Comparison of ENCODE assay signal across 9 mouse cellular contexts in the genomic region with DNA sequence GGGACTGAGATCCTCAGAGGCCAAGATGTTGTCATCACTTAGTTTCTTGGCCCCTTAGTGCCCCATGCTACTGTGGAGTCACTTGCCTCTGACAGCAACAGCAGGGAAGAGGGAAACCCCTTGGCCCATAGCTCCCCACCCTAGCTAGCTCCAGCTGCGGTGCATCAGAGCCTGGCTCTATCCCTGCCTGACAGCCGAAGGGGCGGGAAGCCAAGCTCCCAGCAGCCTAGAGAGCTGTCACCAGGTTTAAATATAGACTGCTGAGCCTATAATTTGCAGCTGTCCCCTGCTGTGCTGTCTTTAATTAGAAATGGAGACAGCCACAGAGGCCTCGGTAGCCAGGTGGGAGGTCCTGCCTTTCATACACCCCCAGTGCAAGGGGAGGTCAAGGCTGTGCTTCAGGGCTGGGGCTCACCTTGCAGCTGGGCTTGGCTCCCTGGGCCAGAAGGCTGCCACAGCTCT. TPM values are rescaled to one million over a fixed set of nuclear protein-coding genes. Genes with fewer than 3 reads are reported as not detected.
DNase-seq lines count a peak whose midpoint lies in the region; ATAC-seq and TF ChIP-seq lines count a peak whose summit lies in the region.
"Had no signal": no experiment of that assay in that cellular context is flagged by ENCODE, and none has a peak within 500 bp of the region (broad histone marks: within the 10 kb centered on the region; RNA-seq: fewer than 3 reads in every experiment).

No protein-coding gene starts in this region.

- no peak overlapping the region for H3K4me2 ChIP-seq in hindbrain, postnatal 0 days (ENCODE audit: low read depth, low read length)
- no peak overlapping the region for H3K4me2 ChIP-seq in limb, embryonic 11.5 days (ENCODE audit: low read depth, severe bottlenecking)
- H3K4me2 ChIP-seq in neural tube, embryonic 14.5 days (ENCODE audit: low read depth, low read length): no peak overlapping the region

- peaks cover 6% of the 10 kb centered on the region; the same call in 1 of the 2 replicates for H3K4me1 ChIP-seq in hindbrain, postnatal 0 days (ENCODE audit: insufficient read depth, low read length)
- peaks cover 16% of the 10 kb centered on the region for H3K4me1 ChIP-seq in limb, embryonic 11.5 days (ENCODE audit: control insufficient read depth, insufficient read depth, low read length)
- H3K4me1 ChIP-seq in neural tube, embryonic 14.5 days (ENCODE audit: control insufficient read depth, insufficient read depth, low read length): peaks cover 29% of the 10 kb centered on the region
- H3K4me1 ChIP-seq: megakaryocyte, embryonic 14.5 days had no signal

- H3K9ac ChIP-seq in hindbrain, postnatal 0 days (replicated peaks; ENCODE audit: low read length): no peak overlapping the region
- no peak overlapping the region for H3K9ac ChIP-seq in limb, embryonic 11.5 days (ENCODE audit: low read length)
- H3K9ac ChIP-seq in neural tube, embryonic 14.5 days (replicated peaks; ENCODE audit: low read depth, low read length): no peak overlapping the region

- no peak overlapping the region for H3K4me3 ChIP-seq in hindbrain, postnatal 0 days (ENCODE audit: low read length)
- no peak overlapping the region for H3K4me3 ChIP-seq in limb, embryonic 11.5 days (ENCODE audit: low read depth, low read length)
- H3K4me3 ChIP-seq in neural tube, embryonic 14.5 days (ENCODE audit: low read depth, low read length): no peak overlapping the region
- H3K4me3 ChIP-seq: megakaryocyte, embryonic 14.5 days had no signal

- 7% methylated on average over 4 of the region's 4 CpGs for WGBS in hindbrain, postnatal 0 days
- WGBS in limb, embryonic 11.5 days: 4% methylated on average over 4 of the region's 4 CpGs
- 2% methylated on average over 4 of the region's 4 CpGs for WGBS in neural tube, embryonic 14.5 days

- no peak for TF ChIP-seq CTCF in hindbrain, postnatal 0 days (IDR thresholded peaks at IDR 0.05; ENCODE audit: low read depth)

- peaks cover 20% of the 10 kb centered on the region; the same call in 1 of the 2 replicates for H3K36me3 ChIP-seq in hindbrain, postnatal 0 days (ENCODE audit: insufficient read depth, low read length)
- H3K36me3 ChIP-seq in limb, embryonic 11.5 days (ENCODE audit: control insufficient read depth, insufficient read depth, low read length): no peaks in the 10 kb centered on the region
- H3K36me3 ChIP-seq in neural tube, embryonic 14.5 days (ENCODE audit: control insufficient read depth, insufficient read depth, low read length): no peaks in the 10 kb centered on the region; the same call in 1 of the 2 replicates

- DNase-seq in brain, embryonic 18.5 days (ENCODE audit: low read depth, low spot score): peak; percentile 42
- peak; percentile 66 for DNase-seq in embryo, embryonic 11 days
- peak; percentile 78 for DNase-seq in gastrocnemius, postnatal 25 days
- peak; percentile 62 for DNase-seq in hindbrain, postnatal 0 days (ENCODE audit: low spot score)
- DNase-seq in limb, embryonic 11.5 days (ENCODE audit: low spot score): peak; percentile 65
- no peak for DNase-seq in urinary bladder, adult 2 months (ENCODE audit: low spot score)

- peak; percentile 63 for ATAC-seq in hindbrain, postnatal 0 days
- peak; percentile 80 for ATAC-seq in limb, embryonic 11.5 days (ENCODE audit: insufficient number of reproducible peaks, low FRiP score, low TSS enrichment, low read depth)
- ATAC-seq in neural tube, embryonic 14.5 days (ENCODE audit: low read depth): peak; percentile 70; the same call in 1 of the 2 replicates
- ATAC-seq in inflammation-experienced regulatory T-cells, adult 6 months: no peak

- no peaks in the 10 kb centered on the region for H3K27me3 ChIP-seq in hindbrain, postnatal 0 days (ENCODE audit: insufficient read depth, low read length)
- H3K27me3 ChIP-seq in limb, embryonic 11.5 days (ENCODE audit: control insufficient read depth, insufficient read depth, low read length): peaks cover 4% of the 10 kb centered on the region; the same call in 1 of the 2 replicates
- no peaks in the 10 kb centered on the region for H3K27me3 ChIP-seq in neural tube, embryonic 14.5 days (ENCODE audit: control insufficient read depth, insufficient read depth, low read length)

- H3K27ac ChIP-seq in hindbrain, postnatal 0 days: peak overlapping the region; percentile 58; the same call in 1 of the 2 replicates
- no peak overlapping the region for H3K27ac ChIP-seq in limb, embryonic 11.5 days (replicated peaks; ENCODE audit: low read depth, low read length)
- H3K27ac ChIP-seq in neural tube, embryonic 14.5 days (ENCODE audit: low read depth, low read length): peak overlapping the region; percentile 67

- H3K9me3 ChIP-seq in hindbrain, postnatal 0 days (ENCODE audit: low read length): no peaks in the 10 kb centered on the region
- H3K9me3 ChIP-seq in limb, embryonic 11.5 days (ENCODE audit: control insufficient read depth, low read length): no peaks in the 10 kb centered on the region
- no peaks in the 10 kb centered on the region for H3K9me3 ChIP-seq in neural tube, embryonic 14.5 days (ENCODE audit: control insufficient read depth, low read length)
- H3K9me3 ChIP-seq: megakaryocyte, embryonic 14.5 days had no signal

RNA-seq across cellular contexts. Expression of a gene that starts 54.7 kb away (rescaled TPM):
- total RNA-seq in gastrocnemius, postnatal 25 days (2021): 10 to 100 TPM; 62.4 to 67.2 TPM
- 129 and 141 TPM in 2 replicates for total RNA-seq in hindbrain, postnatal 0 days (2014; rRNA removed)
- polyA plus RNA-seq in hindbrain, postnatal 0 days (2015; fragmentation: Nextera tagmentation; extraction: Ambion mirVana): 171 and 174 TPM in 2 replicates
- polyA plus RNA-seq in limb, embryonic 11.5 days (2014; fragmentation: Nextera tagmentation; extraction: Ambion mirVana): 307 and 308 TPM in 2 replicates
- polyA plus RNA-seq in neural tube, embryonic 14.5 days (2014; fragmentation: Nextera tagmentation; extraction: Ambion mirVana): 191 and 210 TPM in 2 replicates
- 100 to 1,000 TPM; 145 to 155 (median 153) TPM for polyA plus RNA-seq in inflammation-experienced regulatory T-cells, adult 6 months (2017; shearing (Covaris generic))
- polyA plus RNA-seq in urinary bladder, adult 2 months (2012; rRNA removed): 142 and 199 TPM in 2 replicates
